Mouse (Mus musculus) midbrain, embryonic 16.5 days (tissue): ENCODE measurements around the gene C9orf72. TPM values are rescaled to one million over a fixed set of nuclear protein-coding genes. Genes with fewer than 3 reads are reported as not detected.

Source experiments
- ATAC-seq: fragments of 200-750 bp; cut with Nextera tagmentation; 2 replicates; pipeline ENCODE4 v1.8.0; 2017; ENCODE audit warnings: moderate TSS enrichment
- H3K27ac ChIP-seq: fragments of 300-500 bp; sonication (generic); 2 replicates; pipeline ENCODE4 v1.5.1; 2014; ENCODE audit warnings: mild to moderate bottlenecking, low read length, mixed read lengths
- H3K27me3 ChIP-seq: fragments of 300-500 bp; sonication (generic); 2 replicates; pipeline ENCODE4 v1.6.1; 2014; ENCODE audit warnings: low read depth, low read length, mixed read lengths; ENCODE audit not compliant: control insufficient read depth, insufficient read depth
- H3K36me3 ChIP-seq: fragments of 300-500 bp; sonication (generic); 2 replicates; pipeline ENCODE4 v1.6.1; 2014; ENCODE audit warnings: mild to moderate bottlenecking, low read length, moderate library complexity, mixed read lengths; ENCODE audit not compliant: control insufficient read depth, insufficient read depth
- H3K4me1 ChIP-seq: fragments of 300-500 bp; sonication (generic); 2 replicates; pipeline ENCODE4 v1.6.1; 2014; ENCODE audit warnings: mild to moderate bottlenecking, low read length, mixed read lengths; ENCODE audit not compliant: control insufficient read depth, insufficient read depth
- H3K4me2 ChIP-seq: fragments of 300-500 bp; sonication (generic); 2 replicates; pipeline ENCODE4 v1.6.1; 2014; ENCODE audit warnings: mild to moderate bottlenecking, low read length, mixed read lengths
- H3K4me3 ChIP-seq: fragments of 300-500 bp; sonication (generic); 2 replicates; pipeline ENCODE4 v1.5.1; 2014; ENCODE audit warnings: low read depth, mild to moderate bottlenecking, low read length, moderate library complexity, mixed read lengths
- H3K9ac ChIP-seq: fragments of 300-500 bp; sonication (generic); 2 replicates; pipeline ENCODE4 v1.6.1; 2014; ENCODE audit warnings: low read depth, low read length, mixed read lengths
- H3K9me3 ChIP-seq: fragments of 300-500 bp; sonication (generic); replicated peaks from 2 replicates; pipeline ENCODE4 v1.6.1; 2014; ENCODE audit warnings: mild to moderate bottlenecking, low read length, mixed read lengths; ENCODE audit not compliant: control insufficient read depth, poor library complexity, severe bottlenecking
- whole genome bisulfite sequencing: fragments of 180-500 bp; shearing (Covaris S2); extraction: QIAGEN DNeasy Blood & Tissue Kit; methylation state at CpG from one replicate; pipeline ENCODE4 v1.1.7; 2014; 5-methylcytosine and 5-hydroxymethylcytosine counted together
- polyA plus RNA-seq: library from polyadenylated mRNA; unstranded; fragments of >200 nt; fragmentation: Nextera tagmentation; extraction: Ambion mirVana; gene quantifications from 2 replicates; pipeline ENCODE4 v1.2.1, GENCODE M21; 2015

The C9orf72 gene
- polyA plus RNA-seq, 1 experiment from 2014 or later, result 55.5 TPM

- WGBS, result 40% methylated on average over 7 of the region's 7 CpGs
- Histone ChIP-seq H3K4me1 (no peaks in the 10 kb centered on the region), H3K4me2 (no peak overlapping the region), H3K4me3 (no peak overlapping the region), H3K9ac (no peak overlapping the region), H3K27ac (no peak overlapping the region), H3K27me3 (no peaks in the 10 kb centered on the region), H3K9me3 (no peaks in the 10 kb centered on the region), H3K36me3 (peaks cover 4% of the 10 kb centered on the region; the same call in 1 of the 2 replicates)
- peak; percentile 32; the same call in 1 of the 2 replicates for ATAC-seq
Measured at GRCm38 (mm10) chr4:35192725-35193124, 33.2 kb downstream of the C9orf72 start.

DNA sequence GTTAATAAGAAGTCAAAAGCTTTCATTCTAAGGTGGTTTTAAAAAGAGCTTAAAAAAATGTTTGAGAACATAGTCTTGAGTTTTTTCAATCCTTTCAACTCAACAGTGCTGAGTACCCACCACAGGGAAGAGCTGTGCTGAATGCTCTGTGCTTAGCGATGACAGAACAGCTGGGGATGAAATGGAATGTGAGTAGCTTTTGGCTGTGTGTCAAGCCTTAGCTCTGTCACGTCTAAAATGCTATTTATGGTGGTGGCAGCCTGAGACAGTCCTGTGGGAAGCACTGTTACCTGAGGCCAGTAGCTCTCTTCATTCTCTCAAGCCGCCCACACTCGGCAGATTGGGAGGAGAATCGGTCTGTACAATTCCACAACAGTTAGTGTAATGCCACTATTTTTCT lies 36.2 kb downstream of the C9orf72 start:
- Histone ChIP-seq H3K4me3 (no peak overlapping the region), H3K9ac (no peak overlapping the region), H3K9me3 (no peaks in the 10 kb centered on the region), H3K27ac (no peak overlapping the region), H3K36me3 (peaks cover 4% of the 10 kb centered on the region; the same call in 1 of the 2 replicates), H3K4me1 (no peaks in the 10 kb centered on the region), H3K4me2 (no peak overlapping the region), H3K27me3 (no peaks in the 10 kb centered on the region)
- WGBS, result 71% methylated on average over 5 of the region's 5 CpGs
- no peak for ATAC-seq

- Histone ChIP-seq H3K4me1 (no peaks in the 10 kb centered on the region), H3K36me3 (no peaks in the 10 kb centered on the region), H3K27ac (no peak overlapping the region), H3K9ac (no peak overlapping the region), H3K9me3 (no peaks in the 10 kb centered on the region), H3K4me3 (no peak overlapping the region), H3K27me3 (no peaks in the 10 kb centered on the region), H3K4me2 (no peak overlapping the region)
- 96% methylated on average over 8 of the region's 8 CpGs for WGBS
- ATAC-seq, result no peak
Measured at GRCm38 (mm10) chr4:35187617-35188326, 38.2 kb downstream of the C9orf72 start.

- no peaks in the 10 kb centered on the region for H3K4me1 ChIP-seq
- no peak overlapping the region for H3K4me3 ChIP-seq
- ATAC-seq, result no peak
- no peak overlapping the region for H3K4me2 ChIP-seq
- H3K9ac ChIP-seq, result no peak overlapping the region
- WGBS, result 71% methylated on average over 12 of the region's 12 CpGs
- no peaks in the 10 kb centered on the region for H3K36me3 ChIP-seq
- no peak overlapping the region for H3K27ac ChIP-seq
- H3K27me3 ChIP-seq, result no peaks in the 10 kb centered on the region
- H3K9me3 ChIP-seq, result no peaks in the 10 kb centered on the region
Measured at GRCm38 (mm10) chr4:35177926-35178645, 47.9 kb downstream of the C9orf72 start.

DNA sequence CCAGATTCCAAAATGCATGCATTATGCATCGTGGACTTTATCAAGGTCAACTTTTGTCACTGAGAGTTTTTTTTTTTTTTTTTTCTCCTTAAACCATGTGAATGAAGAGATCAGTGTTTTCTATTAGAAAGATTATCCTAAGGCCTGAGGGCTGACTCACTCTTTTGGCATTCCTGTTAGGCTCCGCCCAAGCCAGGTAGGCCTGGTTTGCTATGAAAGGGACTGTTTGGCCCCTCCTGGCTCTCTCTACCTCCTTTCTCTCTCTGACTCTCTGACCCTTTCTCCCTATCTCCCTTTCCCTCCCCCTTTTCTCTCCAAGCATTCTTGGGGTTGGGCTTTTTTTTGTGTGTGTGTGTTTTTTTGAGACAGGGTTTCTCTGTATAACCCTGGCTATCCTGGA lies 50.4 kb downstream of the C9orf72 start:
- no peaks in the 10 kb centered on the region for H3K4me1 ChIP-seq
- H3K27ac ChIP-seq, result no peak overlapping the region
- no peak for ATAC-seq
- H3K9ac ChIP-seq, result no peak overlapping the region
- H3K36me3 ChIP-seq, result no peaks in the 10 kb centered on the region
- no peak overlapping the region for H3K4me3 ChIP-seq
- no peaks in the 10 kb centered on the region for H3K9me3 ChIP-seq
- H3K27me3 ChIP-seq, result no peaks in the 10 kb centered on the region
- 89% methylated on average over 2 of the region's 2 CpGs for WGBS
- no peak overlapping the region for H3K4me2 ChIP-seq

DNA sequence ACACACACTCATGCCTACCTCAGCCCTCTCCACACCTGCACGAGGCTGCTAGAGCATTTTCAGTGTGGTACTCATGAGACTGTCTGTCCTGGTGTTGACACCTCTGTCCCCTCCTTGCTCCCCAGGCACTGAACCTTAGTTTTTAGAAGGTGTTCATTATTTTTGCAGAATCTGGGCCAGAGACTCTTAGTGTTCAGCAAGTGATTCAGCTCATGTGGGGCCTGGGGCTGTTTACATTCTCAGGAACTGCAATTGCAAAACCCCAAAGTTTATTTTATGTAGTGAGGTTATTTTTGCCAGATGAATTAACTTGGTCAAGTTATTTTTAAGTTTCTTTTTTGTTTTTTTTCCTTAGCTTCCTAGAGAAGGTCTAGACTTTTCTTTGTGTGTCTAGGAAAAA lies 52.4 kb downstream of the C9orf72 start:
- Histone ChIP-seq H3K9ac (no peak overlapping the region), H3K4me1 (no peaks in the 10 kb centered on the region), H3K4me3 (no peak overlapping the region), H3K27ac (no peak overlapping the region), H3K36me3 (no peaks in the 10 kb centered on the region), H3K9me3 (no peaks in the 10 kb centered on the region), H3K4me2 (no peak overlapping the region), H3K27me3 (no peaks in the 10 kb centered on the region)
- WGBS, result 72% methylated on average over 1 of the region's 1 CpGs
- ATAC-seq, result no peak

- Histone ChIP-seq H3K9me3 (no peaks in the 10 kb centered on the region), H3K27ac (no peak overlapping the region), H3K4me3 (no peak overlapping the region), H3K36me3 (no peaks in the 10 kb centered on the region), H3K4me1 (no peaks in the 10 kb centered on the region), H3K4me2 (no peak overlapping the region), H3K9ac (no peak overlapping the region), H3K27me3 (no peaks in the 10 kb centered on the region)
- ATAC-seq, result no peak
- WGBS, result 96% methylated on average over 2 of the region's 2 CpGs
Measured at GRCm38 (mm10) chr4:35172471-35172870, 53.5 kb downstream of the C9orf72 start.

DNA sequence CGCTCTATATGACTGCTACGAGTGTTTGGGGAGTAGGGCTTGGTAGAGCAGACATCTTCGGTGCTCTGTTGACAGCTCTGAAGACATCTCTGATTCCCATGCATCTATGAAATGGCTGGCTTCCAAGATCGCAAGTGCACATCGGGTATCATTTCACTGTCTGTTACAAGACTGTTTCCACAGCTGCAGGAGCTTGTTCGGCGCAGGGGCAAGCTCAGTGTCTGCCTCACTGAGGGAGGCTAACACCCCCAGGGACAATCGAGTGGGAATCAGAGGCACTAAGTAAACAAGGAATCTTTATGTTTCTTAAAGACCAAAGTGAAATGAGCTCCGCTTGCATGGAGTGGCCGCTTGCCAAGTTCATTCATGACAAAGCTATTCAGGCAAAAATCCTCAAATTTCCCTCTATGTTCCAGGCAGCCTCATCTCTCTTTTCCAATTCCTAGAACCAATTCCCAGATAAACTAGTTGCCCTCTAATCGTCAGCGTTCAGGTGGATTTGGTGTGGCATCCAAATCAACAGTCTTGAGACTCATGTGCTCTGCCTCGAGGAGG lies 56.3 kb downstream of the C9orf72 start:
- Histone ChIP-seq H3K27me3 (no peaks in the 10 kb centered on the region), H3K9ac (no peak overlapping the region), H3K27ac (no peak overlapping the region), H3K4me2 (no peak overlapping the region), H3K9me3 (no peaks in the 10 kb centered on the region), H3K4me3 (no peak overlapping the region), H3K4me1 (no peaks in the 10 kb centered on the region), H3K36me3 (no peaks in the 10 kb centered on the region)
- ATAC-seq, result no peak
- WGBS, result 75% methylated on average over 13 of the region's 13 CpGs

- no peak overlapping the region for H3K4me3 ChIP-seq
- no peak overlapping the region for H3K27ac ChIP-seq
- no peak for ATAC-seq
- WGBS, result 86% methylated on average over 5 of the region's 5 CpGs
- no peaks in the 10 kb centered on the region for H3K4me1 ChIP-seq
- H3K9me3 ChIP-seq, result no peaks in the 10 kb centered on the region
- H3K9ac ChIP-seq, result no peak overlapping the region
- no peak overlapping the region for H3K4me2 ChIP-seq
- no peaks in the 10 kb centered on the region for H3K36me3 ChIP-seq
- H3K27me3 ChIP-seq, result no peaks in the 10 kb centered on the region
Measured at GRCm38 (mm10) chr4:35167855-35168254, 58.1 kb downstream of the C9orf72 start.
